In the genomic region with DNA sequence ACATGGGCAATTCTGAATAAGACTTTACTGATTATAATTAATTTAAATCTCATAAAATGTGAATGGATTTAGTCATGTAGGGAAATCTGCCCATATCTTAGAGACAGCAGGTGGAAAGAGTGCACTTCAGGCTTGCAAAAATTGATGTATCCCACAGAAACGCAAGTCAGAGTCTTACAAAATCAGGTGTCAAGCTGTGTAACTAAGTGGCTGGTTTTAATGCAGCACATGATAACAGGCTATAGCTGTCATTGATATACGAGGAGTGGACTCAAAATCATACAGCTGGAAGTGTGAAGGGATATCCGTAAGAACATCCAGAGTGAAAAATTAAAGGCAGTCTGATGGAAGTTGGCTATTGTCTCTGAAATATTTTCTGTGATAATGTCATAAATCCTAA, we compare ENCODE assay signal across 13 mouse cellular contexts.
"Had no signal": no experiment of that assay in that cellular context is flagged by ENCODE, and none has a peak within 500 bp of the region (broad histone marks: within the 10 kb centered on the region; RNA-seq: fewer than 3 reads in every experiment).

No protein-coding gene starts in this region.

- H3K4me2 ChIP-seq: limb, embryonic 12.5 days; neural tube, embryonic 15.5 days had no signal

- H3K4me3 ChIP-seq: limb, embryonic 12.5 days; neural tube, embryonic 15.5 days had no signal

- H3K27me3 ChIP-seq: limb, embryonic 12.5 days; neural tube, embryonic 15.5 days had no signal

- DNase-seq: kidney, adult 11 months; kidney, adult 9 months; kidney, postnatal 36 days; layer of hippocampus, adult 9-11 months; layer of hippocampus, postnatal 36 days; liver; lung, adult 18-20 months; thymus, postnatal 4 days had no signal

- H3K27ac ChIP-seq: kidney, postnatal 0 days; limb, embryonic 12.5 days; liver, embryonic 14.5 days; neural tube, embryonic 15.5 days; stomach, postnatal 0 days had no signal

- H3K36me3 ChIP-seq: limb, embryonic 12.5 days; neural tube, embryonic 15.5 days had no signal

- H3K9ac ChIP-seq: limb, embryonic 12.5 days; liver, embryonic 14.5 days; neural tube, embryonic 15.5 days had no signal

- H3K4me1 ChIP-seq: limb, embryonic 12.5 days had no signal
